Comparison of ENCODE assay signal across 26 mouse cellular contexts in the genomic region with DNA sequence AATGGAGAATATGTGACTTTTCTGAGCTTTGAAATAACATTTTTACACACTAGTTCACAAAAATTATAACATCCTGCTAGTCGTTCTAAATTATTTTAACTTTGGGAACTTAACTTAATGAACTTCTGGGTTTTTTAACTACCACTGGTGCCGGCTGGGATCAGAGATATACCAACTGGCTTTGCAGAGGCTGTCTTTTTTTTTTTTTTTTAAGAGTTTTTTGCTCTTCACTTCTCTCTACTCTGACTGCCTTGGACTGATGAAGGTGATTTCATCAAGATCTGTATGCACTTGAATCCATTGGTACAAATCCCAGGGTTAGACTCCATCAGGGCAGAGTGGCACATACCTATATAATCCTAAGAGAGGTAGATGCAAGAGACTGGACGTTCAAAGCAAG.
"Had no signal": no experiment of that assay in that cellular context is flagged by ENCODE, and none has a peak within 500 bp of the region (broad histone marks: within the 10 kb centered on the region; RNA-seq: fewer than 3 reads in every experiment).

No protein-coding gene starts in this region.

- H3K36me3 ChIP-seq: heart, embryonic 15.5 days; hindbrain, embryonic 10.5 days; hindbrain, embryonic 12.5 days; limb, embryonic 12.5 days had no signal

- H3K9me3 ChIP-seq: heart, embryonic 13.5 days; heart, embryonic 15.5 days; hindbrain, embryonic 10.5 days; hindbrain, embryonic 12.5 days; limb, embryonic 10.5 days; limb, embryonic 12.5 days; liver, embryonic 12.5 days had no signal

- DNase-seq: gastrocnemius, adult 2 months; gastrocnemius, postnatal 10 days; gastrocnemius, postnatal 25 days; heart, adult 2 months; heart, postnatal 14 days; heart, postnatal 36 days; kidney, adult 18-20 months; kidney, adult 8-10 months; kidney, postnatal 10 days; kidney, postnatal 36 days; liver had no signal

- H3K4me2 ChIP-seq: heart, embryonic 11.5 days; heart, embryonic 13.5 days; heart, embryonic 15.5 days; hindbrain, embryonic 12.5 days; hindbrain, embryonic 14.5 days; limb, embryonic 12.5 days; liver, embryonic 12.5 days had no signal

- H3K9ac ChIP-seq: heart, embryonic 13.5 days; heart, embryonic 15.5 days; hindbrain, embryonic 12.5 days; hindbrain, embryonic 14.5 days; limb, embryonic 12.5 days; liver, embryonic 12.5 days; liver, embryonic 14.5 days had no signal

- H3K27me3 ChIP-seq: heart, embryonic 13.5 days; heart, embryonic 15.5 days; hindbrain, embryonic 12.5 days; limb, embryonic 12.5 days; liver, embryonic 12.5 days had no signal

- ATAC-seq: hindbrain, embryonic 16.5 days; inflammation-experienced regulatory T-cells, adult 6 months; intestine, embryonic 16.5 days; liver, embryonic 12.5 days had no signal

- H3K4me1 ChIP-seq: hindbrain, embryonic 10.5 days; hindbrain, embryonic 12.5 days; limb, embryonic 10.5 days; limb, embryonic 12.5 days had no signal

- H3K27ac ChIP-seq: gastrocnemius, adult 2 months; heart, adult 2 months; heart, embryonic 13.5 days; heart, embryonic 15.5 days; hindbrain, embryonic 10.5 days; hindbrain, embryonic 12.5 days; hindbrain, embryonic 14.5 days; layer of hippocampus, adult 2 months; left cerebral cortex, adult 2 months; limb, embryonic 10.5 days; limb, embryonic 12.5 days; liver, embryonic 12.5 days; liver, embryonic 14.5 days had no signal

- H3K4me3 ChIP-seq: gastrocnemius, adult 2 months; heart, adult 2 months; heart, embryonic 13.5 days; heart, embryonic 15.5 days; hindbrain, embryonic 10.5 days; hindbrain, embryonic 12.5 days; layer of hippocampus, adult 2 months; left cerebral cortex, adult 2 months; limb, embryonic 10.5 days; limb, embryonic 12.5 days; liver, embryonic 12.5 days had no signal
